Mouse (Mus musculus) right cerebral cortex, adult 18-20 months (tissue): ENCODE measurements at regions not wholly inside any gene's neighbourhood (a gene's known extent, or its start where the extent isn't known, plus 50 kb on each side); places are given as distances from the start of the nearest gene placed in this dataset.

ENCODE experiments used
- DNase-seq: peaks from one replicate; pipeline ENCODE4 v3.0.0; 2022; ENCODE audit warnings: mixed read lengths

DNA sequence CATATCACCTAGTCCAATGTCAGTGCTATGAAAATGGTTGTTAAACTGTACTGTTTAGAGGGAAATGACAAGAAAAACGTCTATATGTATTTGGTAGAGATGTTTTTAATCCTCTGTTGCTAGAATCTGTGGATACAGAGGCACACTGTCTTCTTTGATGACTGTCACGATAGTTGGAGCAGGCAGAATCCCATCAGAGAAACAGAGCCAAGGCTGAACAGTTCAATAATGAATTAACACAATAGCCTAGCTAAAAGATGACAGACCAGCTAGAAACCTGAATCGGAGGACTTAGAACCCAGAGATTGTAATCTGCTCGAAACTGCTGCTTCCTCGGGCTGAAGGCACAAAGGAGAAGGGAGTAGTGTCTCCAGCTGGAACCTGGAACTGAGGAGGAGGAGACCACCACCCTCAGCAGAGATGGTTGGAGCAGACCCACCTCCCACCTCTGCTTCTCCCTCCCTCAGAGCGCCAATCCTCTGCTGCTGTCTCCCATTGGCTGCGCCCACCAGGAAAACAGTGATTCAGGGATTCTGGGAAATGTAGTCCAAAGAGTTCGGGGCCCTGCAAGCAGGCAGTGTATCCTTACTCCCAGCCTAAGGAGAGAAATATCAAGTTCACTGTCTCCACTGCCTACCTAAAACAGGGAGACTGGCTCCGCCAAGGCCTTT lies 98.2 kb upstream of the Mgme1 start:
- peak; percentile 90 for DNase-seq

DNA sequence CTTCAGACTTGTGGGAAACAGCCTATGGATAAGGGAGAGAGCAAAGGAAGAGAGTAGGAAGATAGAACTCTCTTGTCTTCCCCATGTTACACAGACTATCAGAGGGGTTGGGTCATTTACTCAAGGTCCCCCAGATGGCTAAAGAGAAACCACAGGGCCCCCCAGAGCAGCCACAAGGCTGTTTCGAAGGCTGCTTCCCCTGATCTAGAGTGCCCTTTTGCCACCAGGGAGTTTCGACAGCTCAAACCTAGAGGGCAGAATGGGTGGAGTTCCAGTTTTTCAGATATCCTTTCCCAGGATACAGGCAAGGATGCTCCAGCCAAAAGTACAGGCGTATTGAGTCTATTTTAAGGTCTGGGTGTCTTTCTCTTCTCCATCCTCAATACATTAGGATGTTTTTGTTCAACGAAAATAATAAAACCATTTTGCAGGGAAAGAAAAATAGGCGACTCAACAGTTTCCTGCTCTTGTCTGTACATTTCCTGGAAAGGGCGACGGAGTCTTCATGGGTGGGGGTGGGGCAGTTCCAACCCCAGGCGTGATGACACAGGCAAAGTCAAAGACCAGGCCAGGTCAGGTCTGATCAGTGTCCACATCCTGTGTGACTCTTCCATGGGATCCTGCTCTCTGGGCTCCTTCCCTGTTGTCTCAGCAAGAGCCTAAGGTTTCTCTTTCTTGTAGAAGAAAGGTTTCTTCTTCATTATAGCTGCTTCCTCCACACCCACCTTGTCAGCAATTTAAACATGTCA lies 96.9 kb upstream of the Mgme1 start:
- DNase-seq, result no peak

DNA sequence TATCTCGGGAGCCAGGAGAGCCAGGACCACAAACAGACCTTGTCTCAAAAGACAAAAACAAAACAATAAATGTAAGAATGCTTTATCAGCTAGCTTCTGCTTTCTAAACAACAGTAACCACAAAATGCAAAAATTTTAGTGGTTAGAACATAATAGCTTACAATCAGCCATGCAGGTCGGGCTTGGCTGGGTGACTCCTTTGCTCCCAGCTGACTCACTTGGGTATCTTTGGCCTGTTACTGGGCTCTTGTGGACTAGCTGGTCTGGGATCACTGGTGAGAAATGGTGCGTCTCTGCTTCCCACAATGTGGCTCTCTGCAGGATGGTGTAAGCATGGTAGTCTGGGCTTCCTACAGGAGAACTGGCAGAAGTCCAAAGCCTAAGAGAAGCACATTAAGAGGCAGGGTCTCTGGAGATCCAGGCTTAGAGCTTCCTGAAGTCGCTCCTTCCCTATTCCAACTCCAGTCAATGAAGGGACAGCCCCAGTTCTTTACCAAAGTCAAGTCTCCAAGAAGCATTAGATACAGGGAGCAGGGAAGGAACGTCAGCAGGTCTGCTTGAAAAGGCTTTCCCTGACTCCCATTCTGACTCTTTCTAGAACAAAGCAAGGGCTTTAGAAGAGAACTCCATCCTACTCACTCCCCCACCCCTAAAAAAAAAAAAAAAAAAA lies 96.0 kb upstream of the Mgme1 start:
- no peak for DNase-seq

DNA sequence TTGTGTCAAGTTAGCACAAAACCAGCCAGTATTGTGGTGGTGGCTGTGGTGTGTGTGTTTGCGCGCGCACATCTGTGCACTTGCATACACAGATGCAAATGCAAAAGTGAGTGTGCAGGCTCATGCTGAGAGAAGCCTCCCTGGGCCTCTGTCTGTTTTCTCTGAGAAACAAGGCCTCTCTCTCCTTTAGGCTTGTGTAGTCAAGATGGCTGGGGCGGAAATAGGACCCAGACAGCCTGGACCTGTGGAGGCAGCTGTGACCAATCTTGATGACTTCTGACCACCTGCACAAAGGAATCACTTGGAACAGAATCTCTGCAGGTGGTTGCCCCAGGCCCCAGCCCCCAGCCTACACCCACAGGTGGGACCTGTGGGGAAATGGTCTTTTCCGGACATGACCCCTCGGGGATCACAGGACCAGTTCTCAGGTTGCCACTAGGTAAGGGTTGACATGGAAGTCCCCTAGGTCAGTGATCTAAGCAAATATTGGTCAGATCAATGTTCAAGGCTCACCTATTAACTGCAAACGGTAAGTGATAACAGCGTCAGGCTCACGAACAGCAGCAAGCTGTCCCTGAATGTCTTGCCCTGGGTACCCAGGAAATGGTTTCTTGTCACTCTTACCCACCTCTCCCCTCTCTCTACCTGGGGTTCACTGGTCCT lies 93.8 kb upstream of the Mgme1 start:
- DNase-seq, result no peak

DNA sequence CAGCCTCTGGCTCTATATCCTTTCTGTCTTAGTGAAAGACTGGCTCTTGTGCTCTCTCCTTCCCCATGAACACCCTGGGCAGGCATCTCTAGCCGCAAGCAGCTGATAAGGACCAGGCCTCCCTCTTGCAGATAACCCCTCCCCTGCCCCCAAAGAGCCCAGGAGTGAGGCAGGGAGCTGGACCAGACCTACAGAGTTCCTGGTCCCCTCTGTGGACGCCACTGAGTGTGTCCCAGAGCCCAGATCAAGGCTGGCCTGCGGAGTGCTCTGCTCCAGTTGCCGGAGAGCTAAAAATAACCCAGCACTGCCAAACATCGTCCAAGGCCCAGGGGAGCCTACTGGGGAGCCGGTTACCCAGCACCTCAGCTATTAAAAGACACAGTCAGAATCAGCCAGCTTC lies 93.2 kb upstream of the Mgme1 start:
- DNase-seq, result no peak

DNA sequence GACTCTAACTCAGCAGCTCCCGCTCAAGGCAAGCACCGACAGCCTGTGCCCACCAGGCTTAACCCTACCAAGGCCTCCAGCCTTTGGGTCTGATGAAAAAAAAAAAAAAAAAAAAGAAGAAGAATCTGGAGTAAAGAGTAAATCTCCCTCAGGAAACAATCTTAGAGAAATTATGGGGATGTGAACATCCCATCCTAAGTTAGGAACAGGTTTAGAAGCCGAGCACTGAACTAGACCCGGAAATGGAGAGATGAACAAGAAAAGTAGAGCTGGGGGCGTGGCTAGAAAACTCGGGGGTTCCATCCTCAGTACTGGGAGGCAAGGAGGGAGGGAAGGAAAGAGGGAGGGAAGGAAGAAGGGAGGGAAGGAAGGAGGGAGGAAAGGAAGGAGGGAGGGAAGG lies 92.5 kb upstream of the Mgme1 start:
- DNase-seq, result no peak

DNA sequence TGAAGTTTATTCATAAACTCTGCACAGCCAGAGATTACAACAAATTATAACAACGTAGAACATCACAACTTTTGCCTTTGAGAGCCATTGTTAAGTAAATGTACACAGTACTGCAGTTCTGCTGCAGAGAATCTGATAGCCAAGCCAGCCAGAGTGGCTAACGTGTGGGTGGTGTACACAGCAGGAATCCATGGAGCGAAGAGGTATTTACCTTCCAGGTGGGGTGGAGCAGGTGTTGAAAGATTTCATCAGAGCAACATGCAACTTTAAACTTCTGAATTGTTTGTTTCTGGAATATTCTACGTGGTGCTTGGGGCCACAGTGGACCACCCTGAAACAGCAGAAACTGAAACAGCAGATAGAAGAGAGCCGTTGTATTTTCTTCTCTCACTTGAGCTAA lies 88.4 kb upstream of the Mgme1 start:
- DNase-seq, result no peak

DNA sequence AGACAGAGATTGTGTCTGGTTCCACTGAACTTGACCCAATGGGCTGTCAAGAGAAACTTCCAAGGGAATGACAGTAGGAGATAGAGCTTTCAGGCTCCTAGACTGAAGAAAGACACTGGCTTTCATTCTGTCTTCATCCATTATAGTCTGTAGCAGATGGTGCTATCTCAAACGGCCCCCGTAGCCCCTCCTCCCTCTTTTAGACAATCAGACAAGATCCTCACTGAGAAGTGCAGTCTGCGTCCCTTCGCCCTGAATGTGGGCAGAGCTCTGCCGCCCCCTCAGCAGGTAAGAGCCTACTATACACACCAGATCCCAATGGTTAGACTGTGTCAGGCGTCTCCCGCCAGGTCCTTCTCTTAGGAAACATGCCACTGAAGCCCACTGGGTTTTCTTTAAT lies 87.9 kb upstream of the Mgme1 start:
- no peak for DNase-seq

DNA sequence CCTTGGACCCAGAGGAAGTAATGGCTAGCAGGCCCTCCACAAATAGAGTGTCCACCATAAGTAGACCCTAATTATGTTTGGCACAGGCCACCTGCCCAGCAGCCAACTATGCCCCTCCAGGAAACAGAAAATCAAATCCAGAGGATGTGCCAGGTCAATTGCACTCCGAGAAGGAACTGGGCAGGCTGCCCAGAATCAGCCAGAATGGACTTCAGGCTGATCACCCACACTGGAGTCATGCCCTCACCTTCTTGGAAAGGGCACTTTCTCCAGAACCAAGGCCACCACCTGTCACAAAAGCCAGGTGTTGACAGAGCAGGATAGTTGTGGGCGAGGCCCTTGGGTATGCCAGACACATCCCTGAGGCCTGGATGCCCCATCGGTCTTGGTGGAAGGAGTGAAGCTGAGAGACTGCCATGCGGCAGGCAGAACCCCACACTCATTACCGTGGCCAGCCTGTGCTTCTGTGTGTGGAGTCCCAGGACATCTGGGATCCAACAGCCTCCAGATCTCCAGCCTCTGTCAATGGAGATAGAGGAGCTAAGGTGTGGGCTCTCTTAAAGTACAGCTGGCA lies 87.0 kb upstream of the Mgme1 start:
- DNase-seq, result no peak

DNA sequence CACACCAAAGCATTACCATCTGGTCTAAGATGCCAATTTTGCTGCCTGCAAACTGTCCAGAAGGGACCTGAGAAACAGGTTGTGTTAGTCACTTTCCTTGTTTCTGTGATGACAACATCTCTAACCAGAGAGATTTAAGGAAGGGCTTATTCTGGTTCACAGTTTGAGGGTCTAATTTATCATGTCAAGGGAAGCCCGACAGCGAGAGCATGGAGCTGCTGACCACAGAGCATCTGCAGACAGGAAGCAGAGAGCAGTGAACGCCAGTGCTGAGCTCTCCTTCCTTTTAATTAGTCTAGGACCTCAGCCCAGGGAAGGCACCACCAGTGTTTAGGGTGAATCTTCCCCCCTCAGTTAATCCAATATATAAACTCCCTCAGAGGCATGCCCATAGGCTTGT lies 85.3 kb upstream of the Mgme1 start:
- no peak for DNase-seq

DNA sequence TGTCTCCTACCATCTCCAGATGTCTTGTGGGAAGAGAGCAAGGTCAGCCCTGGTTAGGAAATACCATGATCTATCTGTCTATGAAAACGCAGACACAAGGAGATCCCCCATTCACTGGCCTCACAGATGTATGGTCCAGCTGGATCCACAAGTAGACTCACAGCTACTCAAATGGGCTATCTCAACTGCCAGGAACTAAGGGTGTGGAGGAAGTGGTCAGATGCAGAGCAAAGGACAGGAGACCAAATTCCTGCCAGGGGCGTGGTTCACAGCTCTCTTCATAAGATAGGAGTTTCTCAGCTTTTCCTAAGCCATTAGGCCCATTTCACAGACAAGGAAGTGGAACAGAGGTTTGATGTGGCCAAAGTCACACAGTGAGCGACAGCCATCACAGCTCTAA lies 84.0 kb upstream of the Mgme1 start:
- no peak for DNase-seq

DNA sequence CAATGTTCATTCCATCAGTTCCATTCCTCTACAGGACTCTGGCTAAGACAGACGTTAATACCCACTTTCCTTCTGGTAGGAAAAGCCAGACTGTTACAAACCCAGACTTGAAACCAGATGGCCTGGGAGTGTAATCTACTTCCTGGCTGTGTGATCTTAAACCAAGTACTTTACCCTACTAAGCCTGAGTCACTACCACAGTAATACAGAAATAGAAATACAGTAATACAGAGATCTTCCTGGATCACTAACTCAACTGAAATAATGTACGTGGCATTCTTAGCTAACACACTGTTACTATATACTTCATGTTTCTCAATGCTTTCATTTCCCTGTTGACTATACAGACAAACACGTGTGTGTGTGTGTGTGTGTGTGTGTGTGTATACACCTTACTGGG lies 82.4 kb upstream of the Mgme1 start:
- DNase-seq, result no peak

DNA sequence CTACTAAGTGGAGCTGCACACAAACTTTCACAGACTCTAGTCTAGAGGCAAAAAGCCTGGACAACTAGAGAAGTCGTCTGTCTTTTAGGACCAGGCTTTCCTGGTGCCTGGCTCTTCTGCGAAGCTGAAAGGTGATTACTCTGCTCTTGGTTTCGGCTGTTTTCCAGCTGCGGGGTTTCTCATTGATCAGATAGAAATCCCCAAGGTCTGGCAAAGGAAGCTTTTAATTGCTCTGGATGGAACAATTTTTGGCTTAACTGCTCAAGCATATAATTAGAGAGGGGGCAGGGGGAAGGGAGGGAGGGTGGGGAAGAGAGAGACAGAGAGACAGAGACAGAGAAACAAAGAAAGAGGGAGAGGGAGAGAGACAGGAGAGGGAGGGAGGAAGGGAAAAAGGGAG lies 82.0 kb upstream of the Mgme1 start:
- no peak for DNase-seq

DNA sequence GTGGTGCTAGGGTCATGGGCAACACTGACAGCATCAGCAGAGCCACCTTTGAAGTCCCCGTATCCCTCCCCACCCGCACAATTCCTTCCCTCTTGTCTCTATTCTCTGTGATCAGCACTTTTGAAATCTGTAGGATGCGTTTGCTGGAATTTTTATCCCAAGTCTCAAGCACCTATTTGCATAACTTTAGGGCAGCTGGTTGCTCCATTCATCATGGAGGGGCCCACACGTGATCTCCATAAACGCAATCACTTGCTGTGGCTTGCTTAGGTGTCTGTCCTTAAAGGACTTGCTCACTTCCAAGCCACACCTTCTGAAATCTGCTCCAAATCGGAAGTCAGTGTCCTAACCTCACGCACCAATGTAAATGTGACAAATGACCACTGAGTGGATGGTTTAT lies 80.7 kb upstream of the Mgme1 start:
- DNase-seq, result no peak

DNA sequence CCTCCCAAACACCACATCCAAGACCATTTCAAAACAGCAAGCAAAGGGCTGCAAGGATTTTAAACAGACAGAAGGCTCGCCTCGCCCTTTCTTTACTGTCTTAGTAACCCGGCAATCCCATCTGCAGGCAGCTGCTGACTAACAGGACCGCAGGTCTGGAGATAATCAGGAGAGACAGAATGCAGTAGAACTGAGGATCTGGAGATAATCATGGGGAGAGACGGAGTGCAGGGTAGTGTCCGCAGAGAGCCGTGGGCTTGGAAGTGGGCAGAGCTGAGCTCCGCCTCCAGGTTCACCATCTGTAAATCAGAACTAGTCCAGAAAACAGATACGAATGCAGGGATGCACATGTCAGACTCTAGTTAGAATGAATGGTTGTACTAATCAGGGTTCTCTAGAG lies 79.4 kb upstream of the Mgme1 start:
- no peak for DNase-seq

DNA sequence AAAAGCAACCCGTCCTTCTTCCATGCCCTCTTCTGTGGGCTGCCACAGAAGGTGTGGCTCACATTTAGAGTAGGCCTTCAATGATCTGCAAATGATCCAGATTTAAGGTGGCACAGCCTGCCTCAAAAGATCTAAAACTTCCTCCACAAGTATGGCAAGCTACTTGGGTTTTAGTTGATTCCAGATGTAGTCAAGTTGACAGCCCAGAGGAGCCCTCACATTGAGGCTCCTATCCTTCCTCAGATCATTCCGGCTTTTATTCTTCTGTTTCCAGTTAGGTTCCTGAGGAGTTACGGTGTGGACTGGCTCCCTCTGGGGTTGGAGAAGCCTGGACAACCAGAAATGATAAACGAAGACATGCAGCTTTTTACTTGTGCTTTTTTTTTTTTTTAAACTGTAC lies 78.8 kb upstream of the Mgme1 start:
- no peak for DNase-seq

DNA sequence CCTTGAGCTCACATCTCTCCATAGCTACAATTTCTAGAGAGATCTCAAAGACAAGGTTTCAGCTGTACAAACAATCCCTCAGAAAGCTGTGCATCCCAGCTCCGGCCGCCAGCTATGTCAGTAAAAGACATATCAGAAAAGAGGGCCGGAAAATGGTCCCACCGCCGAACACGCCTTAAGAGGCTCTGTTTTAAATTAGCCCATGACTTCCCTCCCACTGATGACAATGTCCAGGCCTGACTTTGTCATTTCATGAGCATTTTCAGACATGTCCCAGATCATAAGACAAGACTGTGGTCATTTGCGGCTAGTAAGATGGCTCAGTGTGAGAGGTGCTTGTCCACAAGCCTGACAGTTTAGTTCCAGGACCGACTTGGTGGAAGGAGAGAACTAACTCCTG lies 78.0 kb upstream of the Mgme1 start:
- DNase-seq, result no peak

DNA sequence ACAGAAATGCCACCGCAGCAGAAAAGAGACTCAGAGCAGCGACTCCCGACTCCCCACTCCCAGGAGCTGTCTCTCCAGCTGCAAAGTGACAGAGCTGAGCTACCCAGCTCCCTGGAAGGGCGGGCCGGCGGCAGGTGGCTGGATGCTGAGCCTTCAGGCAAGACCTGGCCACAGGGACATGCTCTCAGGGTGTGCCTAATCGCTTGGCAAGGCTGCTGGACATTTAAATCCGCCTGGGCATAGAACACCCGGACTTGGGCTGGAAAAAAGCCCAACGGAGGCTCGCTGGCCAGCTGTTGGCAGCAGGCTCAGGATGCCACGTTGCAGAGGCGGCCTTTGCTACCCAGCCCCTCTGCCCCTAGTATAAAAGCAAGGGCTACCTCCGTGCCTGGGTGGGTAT lies 74.6 kb upstream of the Mgme1 start:
- no peak for DNase-seq

DNA sequence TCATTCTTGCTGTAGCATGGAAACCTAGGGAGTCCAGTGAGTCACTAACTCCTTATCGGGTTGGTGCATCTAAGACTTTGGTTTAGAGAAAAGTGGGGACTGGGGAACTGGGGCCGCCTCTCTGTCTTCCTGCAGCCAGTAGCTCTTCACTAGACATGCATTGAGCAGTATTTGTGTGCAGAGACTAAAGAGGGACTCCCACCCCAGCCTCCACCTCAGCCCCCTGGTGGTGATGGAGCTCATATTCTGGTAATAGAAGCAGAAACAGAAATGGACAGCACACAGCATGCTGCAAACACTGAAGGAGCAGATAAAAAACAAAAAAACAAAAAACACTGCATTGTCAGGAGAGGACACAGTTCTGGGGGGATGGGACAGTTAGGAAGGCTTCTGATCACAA lies 73.3 kb upstream of the Mgme1 start:
- DNase-seq, result no peak

DNA sequence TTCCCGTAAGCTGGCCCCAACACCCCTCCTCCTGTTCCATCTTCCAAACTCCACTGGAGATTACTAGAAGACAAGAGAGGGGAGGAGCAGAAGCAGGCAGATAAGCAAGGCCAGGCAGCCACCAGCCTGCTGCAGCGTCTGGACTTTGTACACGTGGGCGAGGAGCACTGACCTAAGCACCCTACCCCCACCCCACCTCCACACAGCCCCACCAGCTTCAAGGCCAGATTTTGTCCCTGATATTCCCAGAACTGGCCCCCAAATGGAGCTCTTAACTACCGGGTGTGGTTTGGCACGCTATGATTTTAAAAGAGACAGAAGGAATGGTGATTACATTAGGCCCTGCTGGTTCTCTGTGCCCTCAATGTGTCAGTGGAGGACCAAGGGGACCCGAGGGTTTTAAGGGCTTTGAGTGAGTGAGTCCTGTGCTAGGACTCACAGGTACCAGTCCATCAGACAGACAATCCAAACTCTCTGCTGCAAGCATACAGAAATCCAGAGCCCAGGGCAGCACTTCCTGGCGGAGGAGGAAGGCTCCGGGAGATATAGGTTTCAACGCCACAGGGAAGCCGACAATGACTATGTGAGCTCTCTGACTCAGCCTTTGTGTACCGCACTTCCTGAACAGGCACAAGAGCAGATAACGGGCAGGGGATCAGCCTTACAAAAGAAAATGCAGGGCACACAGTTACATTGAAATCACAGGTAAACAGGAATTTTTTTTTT lies 72.0 kb upstream of the Mgme1 start:
- DNase-seq, result no peak
